ENCODE assay signal across 35 mouse cellular contexts in genomic region chr11:34029658-34030057, GRCm38 (mm10). TPM values are rescaled to one million over a fixed set of nuclear protein-coding genes. Genes with fewer than 3 reads are reported as not detected.
"Had no signal": no experiment of that assay in that cellular context is flagged by ENCODE, and none has a peak within 500 bp of the region (broad histone marks: within the 10 kb centered on the region; RNA-seq: fewer than 3 reads in every experiment).

No protein-coding gene starts in this region.

- H3K9me3 ChIP-seq: limb, embryonic 10.5 days; limb, embryonic 12.5 days; limb, embryonic 13.5 days; limb, embryonic 15.5 days; liver, embryonic 12.5 days; liver, embryonic 13.5 days; liver, embryonic 15.5 days; lung, embryonic 15.5 days; megakaryocyte, embryonic 14.5 days; midbrain, embryonic 10.5 days; midbrain, embryonic 12.5 days; midbrain, embryonic 13.5 days; midbrain, embryonic 15.5 days had no signal

- H3K4me3 ChIP-seq: limb, embryonic 10.5 days; limb, embryonic 12.5 days; limb, embryonic 13.5 days; limb, embryonic 15.5 days; liver, embryonic 12.5 days; liver, embryonic 13.5 days; liver, embryonic 15.5 days; lung, embryonic 15.5 days; megakaryocyte, embryonic 14.5 days; midbrain, embryonic 10.5 days; midbrain, embryonic 12.5 days; midbrain, embryonic 13.5 days; midbrain, embryonic 15.5 days; myocyte had no signal

- ATAC-seq: liver, embryonic 12.5 days; liver, postnatal 0 days; lung, postnatal 0 days; midbrain, embryonic 13.5 days; midbrain, embryonic 15.5 days; midbrain, embryonic 16.5 days had no signal

- H3K27me3 ChIP-seq: limb, embryonic 12.5 days; limb, embryonic 13.5 days; limb, embryonic 15.5 days; liver, embryonic 12.5 days; liver, embryonic 13.5 days; liver, embryonic 15.5 days; lung, embryonic 15.5 days; megakaryocyte, embryonic 14.5 days; midbrain, embryonic 12.5 days; midbrain, embryonic 13.5 days; midbrain, embryonic 15.5 days had no signal

- H3K27ac ChIP-seq: limb, embryonic 10.5 days; limb, embryonic 12.5 days; limb, embryonic 13.5 days; limb, embryonic 15.5 days; liver, embryonic 12.5 days; liver, embryonic 13.5 days; liver, embryonic 14.5 days; liver, embryonic 15.5 days; lung, embryonic 15.5 days; midbrain, embryonic 10.5 days; midbrain, embryonic 12.5 days; midbrain, embryonic 13.5 days; midbrain, embryonic 15.5 days had no signal

- H3K4me2 ChIP-seq: limb, embryonic 12.5 days; limb, embryonic 13.5 days; limb, embryonic 15.5 days; liver, embryonic 11.5 days; liver, embryonic 12.5 days; liver, embryonic 13.5 days; liver, embryonic 15.5 days; lung, embryonic 14.5 days; lung, embryonic 15.5 days; midbrain, embryonic 11.5 days; midbrain, embryonic 12.5 days; midbrain, embryonic 13.5 days; midbrain, embryonic 15.5 days had no signal

- H3K4me1 ChIP-seq: limb, embryonic 12.5 days; limb, embryonic 13.5 days; limb, embryonic 15.5 days; lung, embryonic 15.5 days; midbrain, embryonic 12.5 days; midbrain, embryonic 13.5 days; midbrain, embryonic 15.5 days had no signal

- H3K9ac ChIP-seq: limb, embryonic 12.5 days; limb, embryonic 13.5 days; limb, embryonic 15.5 days; liver, embryonic 12.5 days; liver, embryonic 13.5 days; liver, embryonic 14.5 days; liver, embryonic 15.5 days; liver, postnatal 0 days; lung, embryonic 14.5 days; lung, embryonic 15.5 days; midbrain, embryonic 12.5 days; midbrain, embryonic 13.5 days; midbrain, embryonic 15.5 days had no signal

- DNase-seq: left cerebral cortex, postnatal 4 days; liver; liver, embryonic 13.5 days; liver, postnatal 0 days; lung, adult 18-20 months; lung, adult 2 months; lung, embryonic 14.5 days; lung, postnatal 10 days; lung, postnatal 14 days; lung, postnatal 36 days; lung, postnatal 4 days; midbrain, embryonic 14.5 days had no signal

- H3K36me3 ChIP-seq: limb, embryonic 10.5 days; limb, embryonic 12.5 days; limb, embryonic 13.5 days; limb, embryonic 15.5 days; liver, embryonic 12.5 days; liver, embryonic 13.5 days; liver, embryonic 15.5 days; lung, embryonic 15.5 days; midbrain, embryonic 10.5 days; midbrain, embryonic 12.5 days; midbrain, embryonic 13.5 days; midbrain, embryonic 15.5 days had no signal

RNA-seq across cellular contexts. Expression of gene Kcnip1, which starts 36.7 kb away (rescaled TPM):
- total RNA-seq: liver, adult 2 months; megakaryocyte progenitor cell, adult 5-6 weeks; megakaryocyte-erythroid progenitor cell, adult 5-6 weeks; monocyte, adult 5-6 weeks had no signal
- polyA plus RNA-seq: liver, adult 2 months; liver, postnatal 0 days; macrophage; myocyte had no signal
